Mouse (Mus musculus): ENCODE data around the gene Mrgpra6. TPM values are rescaled to one million over a fixed set of nuclear protein-coding genes. Genes with fewer than 3 reads are reported as not detected.

Mrgpra6 gene
- total RNA-seq (2014; fragmentation: Nextera tagmentation) (not detected in 2 replicates), total RNA-seq (2017) (0.17 TPM in 1 of 2 replicates, not detected in the other), polyA plus RNA-seq (2012) (not detected in 2 replicates)

DNA sequence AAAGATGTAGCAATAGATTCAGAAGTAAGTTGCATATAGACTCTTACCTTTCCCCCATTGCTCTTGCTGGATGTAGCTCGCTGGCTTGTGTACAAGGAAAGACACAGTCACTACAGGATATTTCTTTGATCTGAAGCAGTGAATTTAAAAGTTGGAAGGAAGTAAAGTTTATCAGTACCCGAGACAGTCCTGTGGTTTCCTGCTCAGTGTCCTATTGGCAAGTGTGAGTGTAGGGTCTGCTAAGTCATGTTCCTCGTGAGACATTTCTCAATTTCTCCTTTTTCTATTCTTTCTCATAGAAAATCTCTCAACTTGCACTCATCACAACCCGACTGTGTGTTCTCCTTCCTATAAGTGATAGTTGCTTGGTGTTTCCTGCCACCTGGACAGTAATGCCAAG lies at the start of gene Mrgpra6:
Gene Mrgpra6, minus strand, starts transcription at position 91 of the 400 bp plus-strand sequence.
- Histone ChIP-seq H3K9me3 (replicated peaks) (no peaks in the 10 kb centered on the region), H3K27me3 (ENCODE audit: insufficient read depth, low read length) (no peaks in the 10 kb centered on the region), H3K36me3 (replicated peaks) (no peaks in the 10 kb centered on the region), H3K4me1 (ENCODE audit: insufficient read depth, low read depth, low read length) (no peaks in the 10 kb centered on the region), H3K4me3 (ENCODE audit: low read depth, low read length) (no peak within 1 kb of the TSS)
- TF ChIP-seq CTCF (IDR thresholded peaks at IDR 0.05; ENCODE audit: low read depth, low read length) (no peak), TAL1 (conservative IDR thresholded peaks at IDR 0.05; ENCODE audit: low read depth, low read length) (no peak)
- ATAC-seq (ENCODE audit: extremely low read depth, insufficient number of reproducible peaks, low FRiP score, poor library complexity, severe bottlenecking) (no peak), DNase-seq (ENCODE audit: low spot score) (no peak)

GRCm38 (mm10) chr7:47252770-47253169 lies 48.0 kb upstream of the Mrgpra6 start, which contains the start of gene Mrgpra9:
Gene Mrgpra9, minus strand, starts transcription at chr7:47252848.
- DNase-seq (ENCODE audit: low spot score) (no peak), ATAC-seq (ENCODE audit: extremely low read depth, insufficient number of reproducible peaks, low FRiP score, poor library complexity, severe bottlenecking) (no peak)
- no peak for TF ChIP-seq CTCF (IDR thresholded peaks at IDR 0.05; ENCODE audit: low read depth, low read length)
- TF ChIP-seq GATA1 (IDR thresholded peaks at IDR 0.05; ENCODE audit: borderline replicate concordance, low read length) = no peak
- no peak for TF ChIP-seq POLR2AphosphoS5 (IDR thresholded peaks at IDR 0.05; ENCODE audit: insufficient replicate concordance, low read depth, low read length)
- no peak for TF ChIP-seq TAL1 (conservative IDR thresholded peaks at IDR 0.05; ENCODE audit: low read depth, low read length)
- TF ChIP-seq GATA2 (IDR thresholded peaks at IDR 0.05; ENCODE audit: borderline replicate concordance, low read depth, low read length) = no peak
- no peaks in the 10 kb centered on the region for H3K4me1 ChIP-seq (ENCODE audit: insufficient read depth, low read depth, low read length)
- H3K36me3 ChIP-seq (replicated peaks) = no peaks in the 10 kb centered on the region
- H3K4me3 ChIP-seq (ENCODE audit: low read depth, low read length) = no peak within 1 kb of the TSS
- H3K9me3 ChIP-seq (replicated peaks) = no peaks in the 10 kb centered on the region
- no peaks in the 10 kb centered on the region for H3K27me3 ChIP-seq (ENCODE audit: insufficient read depth, low read length)

DNA sequence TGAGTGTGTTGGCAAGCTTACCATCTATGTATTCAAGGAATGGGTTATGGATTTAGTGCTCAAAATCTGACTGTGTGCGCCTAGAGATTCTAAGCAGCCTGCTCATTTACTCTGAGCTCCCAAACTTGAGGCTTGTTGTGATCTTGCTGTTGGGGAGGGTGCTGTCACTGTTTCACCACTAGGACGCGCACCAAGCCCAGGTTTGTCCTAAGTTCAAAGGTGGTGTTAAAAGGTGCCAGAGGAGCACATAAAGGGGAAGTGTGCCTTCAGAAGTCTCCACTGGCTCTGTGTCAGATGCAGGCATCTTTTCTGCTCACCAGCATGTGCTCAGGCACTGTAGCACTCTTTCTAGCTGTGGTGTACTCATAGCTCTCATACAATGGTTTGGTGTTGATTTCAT lies 39.9 kb upstream of the Mrgpra6 start:
- no peak for DNase-seq (ENCODE audit: low spot score)
- no peak for ATAC-seq (ENCODE audit: extremely low read depth, insufficient number of reproducible peaks, low FRiP score, poor library complexity, severe bottlenecking)
- TF ChIP-seq POLR2AphosphoS5 (IDR thresholded peaks at IDR 0.05; ENCODE audit: insufficient replicate concordance, low read depth, low read length) (no peak), GATA1 (IDR thresholded peaks at IDR 0.05; ENCODE audit: borderline replicate concordance, low read length) (no peak), TAL1 (conservative IDR thresholded peaks at IDR 0.05; ENCODE audit: low read depth, low read length) (no peak), CTCF (IDR thresholded peaks at IDR 0.05; ENCODE audit: low read depth, low read length) (no peak), GATA2 (IDR thresholded peaks at IDR 0.05; ENCODE audit: borderline replicate concordance, low read depth, low read length) (no peak)

GRCm38 (mm10) chr7:47195271-47195670 lies 9.4 kb downstream of the Mrgpra6 start:
- no peak for ATAC-seq (ENCODE audit: extremely low read depth, insufficient number of reproducible peaks, low FRiP score, poor library complexity, severe bottlenecking)
- TF ChIP-seq CTCF (IDR thresholded peaks at IDR 0.05; ENCODE audit: low read depth, low read length) (no peak), TAL1 (conservative IDR thresholded peaks at IDR 0.05; ENCODE audit: low read depth, low read length) (no peak), GATA2 (IDR thresholded peaks at IDR 0.05; ENCODE audit: borderline replicate concordance, low read depth, low read length) (no peak), POLR2AphosphoS5 (IDR thresholded peaks at IDR 0.05; ENCODE audit: insufficient replicate concordance, low read depth, low read length) (no peak), GATA1 (IDR thresholded peaks at IDR 0.05; ENCODE audit: borderline replicate concordance, low read length) (no peak)

More for the DNA sequence above, 39.9 kb upstream of the Mrgpra6 start:
- Histone ChIP-seq H3K4me3 (ENCODE audit: low read depth, low read length) (no peak overlapping the region), H3K9me3 (replicated peaks) (no peaks in the 10 kb centered on the region), H3K36me3 (replicated peaks) (no peaks in the 10 kb centered on the region), H3K4me1 (ENCODE audit: insufficient read depth, low read depth, low read length) (no peaks in the 10 kb centered on the region), H3K27me3 (ENCODE audit: insufficient read depth, low read length) (no peaks in the 10 kb centered on the region)

DNA sequence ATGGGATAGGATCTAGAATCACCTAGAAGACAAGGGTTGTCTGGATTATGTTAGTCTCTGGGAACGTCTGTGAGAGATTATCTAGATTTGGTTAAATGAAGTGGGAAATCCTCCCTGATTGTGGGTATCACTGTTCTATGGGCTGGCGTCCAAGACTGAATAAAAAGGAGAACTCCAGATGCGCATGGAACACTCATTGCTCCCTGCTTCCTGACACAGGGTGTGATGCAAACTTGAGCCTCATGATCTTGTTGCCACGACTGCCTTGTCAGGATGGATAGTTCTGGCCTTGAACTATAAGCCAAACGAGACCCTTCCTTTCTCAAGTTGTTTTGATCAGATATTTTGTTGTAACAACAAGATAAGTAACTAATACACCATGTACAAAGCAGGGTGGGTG lies 33.9 kb downstream of the Mrgpra6 start:
- no peak for ATAC-seq (ENCODE audit: extremely low read depth, insufficient number of reproducible peaks, low FRiP score, poor library complexity, severe bottlenecking)
- TF ChIP-seq POLR2AphosphoS5 (IDR thresholded peaks at IDR 0.05; ENCODE audit: insufficient replicate concordance, low read depth, low read length) (no peak), TAL1 (conservative IDR thresholded peaks at IDR 0.05; ENCODE audit: low read depth, low read length) (no peak), GATA1 (IDR thresholded peaks at IDR 0.05; ENCODE audit: borderline replicate concordance, low read length) (no peak), GATA2 (IDR thresholded peaks at IDR 0.05; ENCODE audit: borderline replicate concordance, low read depth, low read length) (no peak), CTCF (IDR thresholded peaks at IDR 0.05; ENCODE audit: low read depth, low read length) (no peak)

More at GRCm38 (mm10) chr7:47195271-47195670, 9.4 kb downstream of the Mrgpra6 start:
- Histone ChIP-seq H3K4me3 (ENCODE audit: low read depth, low read length) (no peak overlapping the region), H3K36me3 (replicated peaks) (no peaks in the 10 kb centered on the region), H3K27me3 (ENCODE audit: insufficient read depth, low read length) (no peaks in the 10 kb centered on the region), H3K4me1 (ENCODE audit: insufficient read depth, low read depth, low read length) (no peaks in the 10 kb centered on the region), H3K9me3 (replicated peaks) (no peaks in the 10 kb centered on the region)
- DNase-seq (ENCODE audit: low spot score) = no peak

GRCm38 (mm10) chr7:47165028-47165427 lies 39.7 kb downstream of the Mrgpra6 start:
- TF ChIP-seq TAL1 (conservative IDR thresholded peaks at IDR 0.05; ENCODE audit: low read depth, low read length) = no peak
- no peak for TF ChIP-seq GATA1 (IDR thresholded peaks at IDR 0.05; ENCODE audit: borderline replicate concordance, low read length)
- no peak for TF ChIP-seq POLR2AphosphoS5 (IDR thresholded peaks at IDR 0.05; ENCODE audit: insufficient replicate concordance, low read depth, low read length)
- TF ChIP-seq GATA2 (IDR thresholded peaks at IDR 0.05; ENCODE audit: borderline replicate concordance, low read depth, low read length) = no peak
- no peak for TF ChIP-seq CTCF (IDR thresholded peaks at IDR 0.05; ENCODE audit: low read depth, low read length)
- ATAC-seq (ENCODE audit: extremely low read depth, insufficient number of reproducible peaks, low FRiP score, poor library complexity, severe bottlenecking) (no peak), DNase-seq (ENCODE audit: low spot score) (no peak)
- Histone ChIP-seq H3K9me3 (replicated peaks) (no peaks in the 10 kb centered on the region), H3K36me3 (replicated peaks) (no peaks in the 10 kb centered on the region), H3K4me3 (ENCODE audit: low read depth, low read length) (no peak overlapping the region), H3K4me1 (ENCODE audit: insufficient read depth, low read depth, low read length) (no peaks in the 10 kb centered on the region), H3K27me3 (ENCODE audit: insufficient read depth, low read length) (no peaks in the 10 kb centered on the region)

More for the DNA sequence above, 33.9 kb downstream of the Mrgpra6 start:
- Histone ChIP-seq H3K4me3 (ENCODE audit: low read depth, low read length) (no peak overlapping the region), H3K9me3 (replicated peaks) (no peaks in the 10 kb centered on the region), H3K27me3 (ENCODE audit: insufficient read depth, low read length) (no peaks in the 10 kb centered on the region), H3K36me3 (replicated peaks) (no peaks in the 10 kb centered on the region), H3K4me1 (ENCODE audit: insufficient read depth, low read depth, low read length) (no peaks in the 10 kb centered on the region)
- no peak for DNase-seq (ENCODE audit: low spot score)
